Mouse (Mus musculus): ENCODE results near the gene Ppm1m. TPM values are rescaled to one million over a fixed set of nuclear protein-coding genes. Genes with fewer than 3 reads are reported as not detected.

Ppm1m gene
- polyA plus RNA-seq, 1 experiment from 2014 or later = 21.7 TPM

DNA sequence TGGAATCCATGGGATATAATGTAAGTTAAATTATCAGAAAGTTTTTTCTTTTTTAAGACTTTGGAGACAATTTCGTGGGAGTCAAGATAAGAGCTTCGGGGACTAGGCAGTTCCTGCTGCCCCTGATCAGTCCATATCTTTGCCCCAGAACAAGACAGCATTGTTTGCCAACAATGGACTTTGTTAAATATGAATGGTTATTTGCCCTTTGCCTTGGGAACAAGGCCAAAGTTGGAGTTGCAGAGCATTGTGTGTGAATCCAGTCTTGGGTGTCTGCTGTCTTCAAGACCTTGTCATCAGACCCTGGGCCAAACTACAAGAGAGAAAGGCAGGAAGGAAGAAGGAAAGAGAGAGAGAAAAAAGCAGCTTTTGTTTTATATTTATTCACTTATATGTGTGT lies 32.8 kb downstream of the Ppm1m start:
- DNase-seq (ENCODE audit: low spot score) (no peak), ATAC-seq (ENCODE audit: low FRiP score) (no peak)
- H3K9ac ChIP-seq (ENCODE audit: low read depth, low read length) = no peak overlapping the region
- H3K36me3 ChIP-seq (ENCODE audit: control insufficient read depth, insufficient read depth, low read length) = no peaks in the 10 kb centered on the region
- no peaks in the 10 kb centered on the region for H3K9me3 ChIP-seq (ENCODE audit: control insufficient read depth, low read length)
- 68% methylated on average over 2 of the region's 2 CpGs for WGBS
- no peak overlapping the region for H3K4me3 ChIP-seq (ENCODE audit: low read depth, low read length)
- no peak overlapping the region for H3K4me2 ChIP-seq (replicated peaks; ENCODE audit: low read depth, low read length)
- no peaks in the 10 kb centered on the region for H3K4me1 ChIP-seq (replicated peaks; ENCODE audit: control insufficient read depth, insufficient read depth, low read length)
- H3K27me3 ChIP-seq (ENCODE audit: control insufficient read depth, insufficient read depth, low read length) = no peaks in the 10 kb centered on the region
- H3K27ac ChIP-seq (ENCODE audit: low read depth, low read length) = no peak overlapping the region

- ATAC-seq (ENCODE audit: low FRiP score) = no peak
- WGBS = 44% methylated on average over 5 of the region's 5 CpGs
- Histone ChIP-seq H3K9ac (ENCODE audit: low read depth, low read length) (peak overlapping the region; percentile 60; the same call in 1 of the 2 replicates), H3K36me3 (ENCODE audit: control insufficient read depth, insufficient read depth, low read length) (no peaks in the 10 kb centered on the region), H3K4me3 (ENCODE audit: low read depth, low read length) (peak overlapping the region; percentile 46), H3K27me3 (ENCODE audit: control insufficient read depth, insufficient read depth, low read length) (no peaks in the 10 kb centered on the region), H3K4me2 (replicated peaks; ENCODE audit: low read depth, low read length) (peak overlapping the region; percentile 50), H3K4me1 (replicated peaks; ENCODE audit: control insufficient read depth, insufficient read depth, low read length) (no peaks in the 10 kb centered on the region), H3K27ac (ENCODE audit: low read depth, low read length) (no peak overlapping the region), H3K9me3 (ENCODE audit: control insufficient read depth, low read length) (no peaks in the 10 kb centered on the region)
- DNase-seq (ENCODE audit: low spot score) = no peak
Observed at GRCm38 (mm10) chr9:106160426-106160825, 39.1 kb downstream of the Ppm1m start.

- H3K36me3 ChIP-seq (ENCODE audit: control insufficient read depth, insufficient read depth, low read length) = no peaks in the 10 kb centered on the region
- H3K4me3 ChIP-seq (ENCODE audit: low read depth, low read length) = peak overlapping the region; percentile 46
- H3K4me2 ChIP-seq (replicated peaks; ENCODE audit: low read depth, low read length) = peak overlapping the region; percentile 50
- DNase-seq (ENCODE audit: low spot score) (peak; percentile 94), ATAC-seq (ENCODE audit: low FRiP score) (peak; percentile 80)
- no peaks in the 10 kb centered on the region for H3K4me1 ChIP-seq (replicated peaks; ENCODE audit: control insufficient read depth, insufficient read depth, low read length)
- 3% methylated on average over 24 of the region's 24 CpGs for WGBS
- H3K27me3 ChIP-seq (ENCODE audit: control insufficient read depth, insufficient read depth, low read length) = no peaks in the 10 kb centered on the region
- peak overlapping the region; percentile 88 for H3K27ac ChIP-seq (ENCODE audit: low read depth, low read length)
- peak overlapping the region; percentile 60 for H3K9ac ChIP-seq (ENCODE audit: low read depth, low read length)
- no peaks in the 10 kb centered on the region for H3K9me3 ChIP-seq (ENCODE audit: control insufficient read depth, low read length)
Observed at GRCm38 (mm10) chr9:106159784-106160301, 39.7 kb downstream of the Ppm1m start.

DNA sequence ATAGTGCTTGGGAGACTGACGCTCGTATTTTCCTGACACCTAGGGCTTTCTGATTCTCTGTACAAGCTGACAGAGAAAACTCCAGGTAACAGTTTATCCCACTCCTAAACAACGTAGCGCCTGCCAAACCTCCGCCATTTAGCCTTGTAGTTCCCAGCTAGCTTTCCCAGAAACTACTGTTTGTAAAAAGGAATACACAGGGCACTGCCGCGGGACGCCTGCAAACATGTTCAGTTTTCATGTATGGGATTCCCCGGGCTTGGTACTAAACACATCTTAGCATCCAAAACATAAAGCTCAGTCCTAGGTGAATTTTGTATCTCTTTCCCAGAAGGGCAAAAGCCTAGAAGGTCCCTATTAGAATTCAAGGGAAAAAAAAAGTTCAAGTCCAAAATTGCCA lies 40.3 kb downstream of the Ppm1m start:
- 81% methylated on average over 9 of the region's 9 CpGs for WGBS
- Histone ChIP-seq H3K36me3 (ENCODE audit: control insufficient read depth, insufficient read depth, low read length) (no peaks in the 10 kb centered on the region), H3K9ac (ENCODE audit: low read depth, low read length) (0 out of 2 replicates have a peak overlapping the region, but pooled peaks have one; percentile 7), H3K9me3 (ENCODE audit: control insufficient read depth, low read length) (no peaks in the 10 kb centered on the region), H3K27me3 (ENCODE audit: control insufficient read depth, insufficient read depth, low read length) (no peaks in the 10 kb centered on the region), H3K4me2 (replicated peaks; ENCODE audit: low read depth, low read length) (no peak overlapping the region; the same call in 1 of the 2 replicates), H3K4me3 (ENCODE audit: low read depth, low read length) (no peak overlapping the region), H3K4me1 (replicated peaks; ENCODE audit: control insufficient read depth, insufficient read depth, low read length) (no peaks in the 10 kb centered on the region), H3K27ac (ENCODE audit: low read depth, low read length) (no peak overlapping the region)
- no peak for DNase-seq (ENCODE audit: low spot score)
- no peak for ATAC-seq (ENCODE audit: low FRiP score)

GRCm38 (mm10) chr9:106158037-106158491 lies 41.5 kb downstream of the Ppm1m start, which contains the start of gene Glyctk:
Glyctk (minus strand) TSS chr9:106158138.
- ATAC-seq (ENCODE audit: low FRiP score) (no peak), DNase-seq (ENCODE audit: low spot score) (no peak)
- Histone ChIP-seq H3K27me3 (ENCODE audit: control insufficient read depth, insufficient read depth, low read length) (no peaks in the 10 kb centered on the region), H3K36me3 (ENCODE audit: control insufficient read depth, insufficient read depth, low read length) (0 out of 2 replicates have a peak, but pooled peaks cover 3% of the 10 kb centered on the region), H3K4me2 (replicated peaks; ENCODE audit: low read depth, low read length) (no peak within 1 kb of the TSS), H3K27ac (ENCODE audit: low read depth, low read length) (no peak within 1 kb of the TSS), H3K4me3 (ENCODE audit: low read depth, low read length) (no peak within 1 kb of the TSS), H3K4me1 (replicated peaks; ENCODE audit: control insufficient read depth, insufficient read depth, low read length) (no peaks in the 10 kb centered on the region), H3K9me3 (ENCODE audit: control insufficient read depth, low read length) (no peaks in the 10 kb centered on the region), H3K9ac (ENCODE audit: low read depth, low read length) (no peak within 1 kb of the TSS)
- WGBS = 78% methylated on average over 6 of the region's 6 CpGs

GRCm38 (mm10) chr9:106157623-106157925 lies 42.0 kb downstream of the Ppm1m start:
- no peak overlapping the region for H3K9ac ChIP-seq (ENCODE audit: low read depth, low read length)
- H3K27me3 ChIP-seq (ENCODE audit: control insufficient read depth, insufficient read depth, low read length) = no peaks in the 10 kb centered on the region
- ATAC-seq (ENCODE audit: low FRiP score) (no peak), DNase-seq (ENCODE audit: low spot score) (no peak)
- H3K4me1 ChIP-seq (replicated peaks; ENCODE audit: control insufficient read depth, insufficient read depth, low read length) = no peaks in the 10 kb centered on the region
- H3K36me3 ChIP-seq (ENCODE audit: control insufficient read depth, insufficient read depth, low read length) = 0 out of 2 replicates have a peak, but pooled peaks cover 3% of the 10 kb centered on the region
- H3K4me2 ChIP-seq (replicated peaks; ENCODE audit: low read depth, low read length) = no peak overlapping the region
- no peak overlapping the region for H3K4me3 ChIP-seq (ENCODE audit: low read depth, low read length)
- H3K9me3 ChIP-seq (ENCODE audit: control insufficient read depth, low read length) = no peaks in the 10 kb centered on the region
- WGBS = 92% methylated on average over 10 of the region's 10 CpGs
- H3K27ac ChIP-seq (ENCODE audit: low read depth, low read length) = no peak overlapping the region

GRCm38 (mm10) chr9:106156921-106157622 lies 42.5 kb downstream of the Ppm1m start:
- peak; percentile 10; the same call in 1 of the 2 replicates for ATAC-seq (ENCODE audit: low FRiP score)
- 79% methylated on average over 21 of the region's 21 CpGs for WGBS
- no peak overlapping the region for H3K4me2 ChIP-seq (replicated peaks; ENCODE audit: low read depth, low read length)
- 0 out of 2 replicates have a peak, but pooled peaks cover 3% of the 10 kb centered on the region for H3K36me3 ChIP-seq (ENCODE audit: control insufficient read depth, insufficient read depth, low read length)
- H3K27me3 ChIP-seq (ENCODE audit: control insufficient read depth, insufficient read depth, low read length) = no peaks in the 10 kb centered on the region
- no peak overlapping the region for H3K9ac ChIP-seq (ENCODE audit: low read depth, low read length)
- H3K27ac ChIP-seq (ENCODE audit: low read depth, low read length) = no peak overlapping the region
- no peaks in the 10 kb centered on the region for H3K9me3 ChIP-seq (ENCODE audit: control insufficient read depth, low read length)
- no peak for DNase-seq (ENCODE audit: low spot score)
- no peaks in the 10 kb centered on the region for H3K4me1 ChIP-seq (replicated peaks; ENCODE audit: control insufficient read depth, insufficient read depth, low read length)
- H3K4me3 ChIP-seq (ENCODE audit: low read depth, low read length) = no peak overlapping the region

GRCm38 (mm10) chr9:106156419-106156818 lies 43.1 kb downstream of the Ppm1m start:
- no peak overlapping the region for H3K27ac ChIP-seq (ENCODE audit: low read depth, low read length)

GRCm38 (mm10) chr9:106154106-106154505 lies 45.4 kb downstream of the Ppm1m start:
- Histone ChIP-seq H3K27me3 (ENCODE audit: control insufficient read depth, insufficient read depth, low read length) (0 out of 2 replicates have a peak, but pooled peaks cover 4% of the 10 kb centered on the region), H3K36me3 (ENCODE audit: control insufficient read depth, insufficient read depth, low read length) (0 out of 2 replicates have a peak, but pooled peaks cover 3% of the 10 kb centered on the region), H3K4me3 (ENCODE audit: low read depth, low read length) (no peak overlapping the region), H3K9ac (ENCODE audit: low read depth, low read length) (no peak overlapping the region), H3K9me3 (ENCODE audit: control insufficient read depth, low read length) (no peaks in the 10 kb centered on the region), H3K27ac (ENCODE audit: low read depth, low read length) (no peak overlapping the region), H3K4me2 (replicated peaks; ENCODE audit: low read depth, low read length) (no peak overlapping the region), H3K4me1 (replicated peaks; ENCODE audit: control insufficient read depth, insufficient read depth, low read length) (no peaks in the 10 kb centered on the region)
- no peak for ATAC-seq (ENCODE audit: low FRiP score)
- WGBS = 86% methylated on average over 9 of the region's 9 CpGs
- DNase-seq (ENCODE audit: low spot score) = no peak

More at GRCm38 (mm10) chr9:106156419-106156818, 43.1 kb downstream of the Ppm1m start:
- Histone ChIP-seq H3K4me3 (ENCODE audit: low read depth, low read length) (no peak overlapping the region), H3K9me3 (ENCODE audit: control insufficient read depth, low read length) (no peaks in the 10 kb centered on the region), H3K27me3 (ENCODE audit: control insufficient read depth, insufficient read depth, low read length) (no peaks in the 10 kb centered on the region), H3K36me3 (ENCODE audit: control insufficient read depth, insufficient read depth, low read length) (0 out of 2 replicates have a peak, but pooled peaks cover 3% of the 10 kb centered on the region), H3K4me1 (replicated peaks; ENCODE audit: control insufficient read depth, insufficient read depth, low read length) (no peaks in the 10 kb centered on the region), H3K4me2 (replicated peaks; ENCODE audit: low read depth, low read length) (no peak overlapping the region), H3K9ac (ENCODE audit: low read depth, low read length) (no peak overlapping the region)
- 61% methylated on average over 5 of the region's 5 CpGs for WGBS
- peak; percentile 54 for ATAC-seq (ENCODE audit: low FRiP score)
- peak; percentile 85 for DNase-seq (ENCODE audit: low spot score)

All from hindbrain, embryonic 11.5 days (tissue).